Mouse (Mus musculus) ES-E14 (cell line): ENCODE data around the gene Acvr2b. TPM values are rescaled to one million over a fixed set of nuclear protein-coding genes. Genes with fewer than 3 reads are reported as not detected.

Experiments used
- DNase-seq: peaks from one replicate; pipeline ENCODE4 v3.0.0-alpha.2; 2013; ENCODE audit warnings: low read depth, low spot score
- H3K27ac ChIP-seq: 2 replicates; pipeline ENCODE4 v1.5.1; 2012; ENCODE audit warnings: low read depth, mild to moderate bottlenecking, low read length, moderate library complexity, mixed read lengths; ENCODE audit not compliant: poor library complexity, insufficient read depth, severe bottlenecking
- H3K36me3 ChIP-seq: 2 replicates; pipeline ENCODE4 v1.6.1; 2012; ENCODE audit warnings: mild to moderate bottlenecking, low read length, moderate library complexity, mixed read lengths; ENCODE audit not compliant: control insufficient read depth, poor library complexity, insufficient read depth, severe bottlenecking
- H3K4me1 ChIP-seq, 2 experiments: fragments of 150-350 bp in 1 of 2; sonication (generic) in 1 of 2; 2 replicates each; pipeline ENCODE4 v1.6.1; 2012; ENCODE audit warnings: low read length in 2 of 2, mild to moderate bottlenecking in 1 of 2, mixed read lengths in 1 of 2; ENCODE audit not compliant: control insufficient read depth in 2 of 2, insufficient read depth in 2 of 2, poor library complexity in 1 of 2
- H3K4me3 ChIP-seq, 2 experiments: fragments of 150-350 bp in 1 of 2; sonication (generic) in 1 of 2; 2 replicates each; pipeline ENCODE4 v1.5.1; 2012; ENCODE audit warnings: low read length in 2 of 2, low read depth in 1 of 2, mild to moderate bottlenecking in 1 of 2, mixed read lengths in 1 of 2; ENCODE audit not compliant: insufficient read depth in 1 of 2, poor library complexity in 1 of 2, severe bottlenecking in 1 of 2
- H3K9ac ChIP-seq: 2 replicates; pipeline ENCODE4 v1.6.1; 2012; ENCODE audit warnings: low read depth, mild to moderate bottlenecking, low read length, mixed read lengths; ENCODE audit not compliant: poor library complexity, insufficient read depth, severe bottlenecking
- H3K9me3 ChIP-seq: fragments of 150-350 bp; sonication (generic); 2 replicates; pipeline ENCODE4 v1.6.1; 2012; ENCODE audit warnings: low read depth, mild to moderate bottlenecking, low read length; ENCODE audit not compliant: control insufficient read depth, insufficient read depth
- CHD2 ChIP-seq: IDR thresholded peaks from 2 replicates; pipeline ENCODE4 v1.6.1; 2014; ENCODE audit warnings: mild to moderate bottlenecking, low read depth, low read length, inconsistent platforms
- HCFC1 ChIP-seq: IDR thresholded peaks from 2 replicates; pipeline ENCODE4 v1.6.1; 2012; ENCODE audit warnings: low read length, inconsistent platforms, borderline replicate concordance; ENCODE audit not compliant: insufficient read depth
- MAFK ChIP-seq: IDR thresholded peaks from 2 replicates; pipeline ENCODE4 v1.6.1; 2014; ENCODE audit warnings: mild to moderate bottlenecking, low read depth, low read length, inconsistent platforms; ENCODE audit not compliant: insufficient read depth
- ZC3H11A ChIP-seq: IDR thresholded peaks from 2 replicates; pipeline ENCODE4 v1.6.1; 2012; ENCODE audit warnings: low read depth, mild to moderate bottlenecking, inconsistent platforms, low read length, borderline replicate concordance
- ZNF384 ChIP-seq: IDR thresholded peaks from 2 replicates; pipeline ENCODE4 v1.6.1; 2012; ENCODE audit warnings: low read depth, low read length, inconsistent platforms
- in situ Hi-C, 2 experiments: fragments of 600-800 bp; cut with MboI; formaldehyde crosslinking; loops; one replicate each; pipeline ENCODE4 v1.15.1; 2025; ENCODE audit warnings: low sequenced_read_pairs in 2 of 2, inconsistent platforms in 1 of 2; ENCODE audit not compliant: unreplicated experiment in 2 of 2
- total RNA-seq: library from RNA; depleted of rRNA; stranded (reverse); fragments of 300-350 nt; gene quantifications from 2 replicates; pipeline ENCODE4 v1.2.3, GENCODE M21; 2012

The Acvr2b gene
- total RNA-seq, 1 experiment: 29.8 TPM

DNA sequence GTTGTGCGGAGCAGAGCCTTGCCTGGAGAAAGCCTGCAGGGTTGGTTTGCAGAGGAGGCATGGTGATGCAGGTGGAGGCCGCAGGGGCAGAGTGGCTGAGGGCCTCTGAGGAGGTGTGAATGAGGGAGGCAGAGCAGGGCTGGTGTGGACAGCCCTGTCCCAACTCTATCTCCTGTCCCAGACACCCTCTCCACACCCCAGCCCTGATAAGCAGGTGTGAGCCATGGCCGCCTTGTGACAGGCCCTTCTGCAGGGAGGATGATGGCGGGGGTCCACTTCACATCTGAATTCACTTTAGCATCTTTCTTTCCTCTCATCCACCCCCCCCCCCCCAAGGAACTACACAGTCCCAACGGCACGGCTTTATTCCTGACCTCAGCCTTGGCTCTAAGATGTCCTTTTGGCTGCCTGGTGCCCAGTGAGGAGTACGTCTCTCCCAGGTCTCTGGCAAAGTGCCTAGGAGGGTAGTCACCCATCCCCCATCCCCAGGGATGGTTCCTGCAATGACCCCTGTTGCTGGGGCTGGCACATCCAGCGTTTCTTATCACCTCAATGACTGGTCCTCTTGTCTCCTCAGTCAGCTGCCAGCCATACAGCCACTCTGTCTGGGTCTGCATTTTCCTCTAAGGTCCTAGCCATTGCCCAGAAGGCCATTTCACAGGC, 67.9 kb downstream of the Acvr2b start:
- in situ Hi-C loops: loop anchor here in 1 of 2 experiments (10.0 kb wide), 1 partner anchor 105 kb away; the partner anchor contains the start of gene Scn5a
- H3K4me1 ChIP-seq: no peaks in the 10 kb centered on the region; a peak in 1 of 4 replicates
- H3K4me3 ChIP-seq: no peak overlapping the region
- H3K9ac ChIP-seq: no peak overlapping the region
- H3K27ac ChIP-seq: no peak overlapping the region
- H3K36me3 ChIP-seq: peaks cover 5% of the 10 kb centered on the region; the same call in 1 of the 2 replicates
- TF ChIP-seq MAFK (no peak), CHD2 (no peak), ZC3H11A (no peak), HCFC1 (no peak), ZNF384 (no peak)
- no peak for DNase-seq
- no peaks in the 10 kb centered on the region for H3K9me3 ChIP-seq

GRCm38 (mm10) chr9:119472412-119472918, 70.5 kb downstream of the Acvr2b start:
- no peak overlapping the region for H3K27ac ChIP-seq
- no peak overlapping the region for H3K4me3 ChIP-seq
- H3K9ac ChIP-seq: no peak overlapping the region
- H3K4me1 ChIP-seq: no peaks in the 10 kb centered on the region
- H3K36me3 ChIP-seq: no peaks in the 10 kb centered on the region
- in situ Hi-C loops: no loop called here
- DNase-seq: no peak
- no peaks in the 10 kb centered on the region for H3K9me3 ChIP-seq
- TF ChIP-seq CHD2: no peak
- TF ChIP-seq HCFC1: no peak

- in situ Hi-C loops: no loop called here
These were observed 71.1 kb downstream of the Acvr2b start for GRCm38 (mm10) chr9:119473011-119473410.

GRCm38 (mm10) chr9:119473608-119474164, 71.8 kb downstream of the Acvr2b start:
- DNase-seq: no peak
- Histone ChIP-seq H3K9ac (no peak overlapping the region), H3K36me3 (no peaks in the 10 kb centered on the region; the same call in 1 of the 2 replicates), H3K4me1 (no peaks in the 10 kb centered on the region), H3K9me3 (no peaks in the 10 kb centered on the region), H3K27ac (no peak overlapping the region), H3K4me3 (no peak overlapping the region)
- in situ Hi-C loops: no loop called here
- TF ChIP-seq MAFK (no peak), ZNF384 (no peak), ZC3H11A (no peak), CHD2 (no peak), HCFC1 (no peak)

More at GRCm38 (mm10) chr9:119473011-119473410, 71.1 kb downstream of the Acvr2b start:
- Histone ChIP-seq H3K4me1 (no peaks in the 10 kb centered on the region), H3K36me3 (no peaks in the 10 kb centered on the region), H3K4me3 (no peak overlapping the region), H3K27ac (no peak overlapping the region), H3K9me3 (no peaks in the 10 kb centered on the region), H3K9ac (no peak overlapping the region)
- no peak for DNase-seq
- TF ChIP-seq MAFK (no peak), ZNF384 (no peak), HCFC1 (no peak), CHD2 (no peak), ZC3H11A (no peak)
